Mouse (Mus musculus) E14TG2a.4 (cell line): ENCODE measurements around the gene Bbs9.

Source experiments
- H3K27me3 ChIP-seq: 2 replicates; pipeline ENCODE4 v1.6.1; 2014; ENCODE audit warnings: low read length, control low read depth; ENCODE audit not compliant: insufficient read depth
- H3K36me3 ChIP-seq: 2 replicates; pipeline ENCODE4 v1.6.1; 2014; ENCODE audit warnings: low read length, control low read depth; ENCODE audit not compliant: insufficient read depth
- H3K4me1 ChIP-seq: replicated peaks from 2 replicates; pipeline ENCODE4 v1.6.1; 2014; ENCODE audit warnings: low read depth, low read length, control low read depth
- H3K4me3 ChIP-seq: replicated peaks from 2 replicates; pipeline ENCODE4 v1.5.1; 2014; ENCODE audit warnings: mild to moderate bottlenecking, low read length
- H3K9me3 ChIP-seq: 2 replicates; pipeline ENCODE4 v1.6.1; 2014; ENCODE audit warnings: low read length, control low read depth
- CTCF ChIP-seq: conservative IDR thresholded peaks from 2 replicates; pipeline ENCODE4 v1.5.1; 2014; ENCODE audit warnings: low read length
- NANOG ChIP-seq: IDR thresholded peaks from 2 replicates; pipeline ENCODE4 v1.6.1; 2014; ENCODE audit warnings: borderline replicate concordance, low read length, mixed read lengths
- POU5F1 ChIP-seq: IDR thresholded peaks from 2 replicates; pipeline ENCODE4 v1.6.1; 2014; ENCODE audit warnings: low read length, borderline replicate concordance

The Bbs9 gene

GRCm38 (mm10) chr9:22758487-22758886 lies 283.0 kb downstream of the Bbs9 start:
- H3K4me1 ChIP-seq: no peaks in the 10 kb centered on the region
- H3K27me3 ChIP-seq: no peaks in the 10 kb centered on the region
- H3K4me3 ChIP-seq: no peak overlapping the region
- TF ChIP-seq NANOG (no peak), POU5F1 (no peak), CTCF (no peak)
- H3K9me3 ChIP-seq: no peaks in the 10 kb centered on the region
- no peaks in the 10 kb centered on the region for H3K36me3 ChIP-seq

DNA sequence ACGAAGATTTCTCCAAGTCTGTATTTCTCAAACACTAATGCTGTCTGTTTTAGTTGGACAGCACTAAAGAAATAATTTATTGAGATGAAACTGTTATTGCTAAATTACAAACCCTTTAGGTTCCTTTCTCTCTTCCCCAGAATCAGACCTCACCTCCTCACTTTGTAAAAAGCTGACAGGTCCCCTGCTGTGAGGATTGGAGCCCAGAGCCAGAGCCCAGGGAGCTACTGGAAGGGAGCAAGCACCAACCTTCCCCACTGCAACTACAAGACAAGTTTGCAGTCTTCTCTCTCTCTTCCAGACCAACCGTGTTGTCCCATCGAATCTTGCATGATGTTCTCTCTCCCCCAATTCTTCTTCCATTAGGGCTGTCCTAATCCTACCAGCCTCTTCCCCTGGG lies 283.7 kb downstream of the Bbs9 start:
- H3K9me3 ChIP-seq: no peaks in the 10 kb centered on the region
- H3K4me3 ChIP-seq: no peak overlapping the region
- no peaks in the 10 kb centered on the region for H3K36me3 ChIP-seq
- TF ChIP-seq POU5F1 (no peak), NANOG (no peak), CTCF (no peak)
- H3K4me1 ChIP-seq: no peaks in the 10 kb centered on the region
- H3K27me3 ChIP-seq: no peaks in the 10 kb centered on the region

DNA sequence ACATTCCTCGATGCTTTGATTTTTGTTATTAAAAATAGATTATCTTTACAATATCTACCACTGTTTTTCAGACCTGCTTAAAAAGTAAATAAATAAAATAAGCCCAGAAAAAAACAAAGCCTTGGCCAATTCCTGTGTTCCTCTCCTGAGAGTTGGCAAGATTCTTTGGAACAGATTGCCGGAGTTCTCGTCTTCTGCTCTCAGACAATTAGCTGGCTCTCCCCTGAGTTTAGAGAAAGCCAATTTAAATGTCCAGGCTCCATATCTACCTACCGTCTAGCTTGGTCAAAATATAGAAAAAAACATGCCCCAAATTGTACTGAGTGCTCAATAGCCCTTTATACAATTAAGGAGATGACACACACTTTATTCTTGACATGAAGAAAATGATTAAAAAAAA lies 284.9 kb downstream of the Bbs9 start:
- Histone ChIP-seq H3K9me3 (no peaks in the 10 kb centered on the region), H3K4me1 (no peaks in the 10 kb centered on the region), H3K4me3 (no peak overlapping the region), H3K36me3 (no peaks in the 10 kb centered on the region), H3K27me3 (no peaks in the 10 kb centered on the region)
- TF ChIP-seq CTCF (no peak), NANOG (no peak), POU5F1 (no peak)

- H3K4me3 ChIP-seq: no peak overlapping the region
- no peaks in the 10 kb centered on the region for H3K9me3 ChIP-seq
- H3K27me3 ChIP-seq: no peaks in the 10 kb centered on the region
- H3K4me1 ChIP-seq: no peaks in the 10 kb centered on the region
- no peaks in the 10 kb centered on the region for H3K36me3 ChIP-seq
- TF ChIP-seq NANOG (no peak), CTCF (no peak), POU5F1 (no peak)
Observed at GRCm38 (mm10) chr9:22761487-22761886, 286.0 kb downstream of the Bbs9 start.

DNA sequence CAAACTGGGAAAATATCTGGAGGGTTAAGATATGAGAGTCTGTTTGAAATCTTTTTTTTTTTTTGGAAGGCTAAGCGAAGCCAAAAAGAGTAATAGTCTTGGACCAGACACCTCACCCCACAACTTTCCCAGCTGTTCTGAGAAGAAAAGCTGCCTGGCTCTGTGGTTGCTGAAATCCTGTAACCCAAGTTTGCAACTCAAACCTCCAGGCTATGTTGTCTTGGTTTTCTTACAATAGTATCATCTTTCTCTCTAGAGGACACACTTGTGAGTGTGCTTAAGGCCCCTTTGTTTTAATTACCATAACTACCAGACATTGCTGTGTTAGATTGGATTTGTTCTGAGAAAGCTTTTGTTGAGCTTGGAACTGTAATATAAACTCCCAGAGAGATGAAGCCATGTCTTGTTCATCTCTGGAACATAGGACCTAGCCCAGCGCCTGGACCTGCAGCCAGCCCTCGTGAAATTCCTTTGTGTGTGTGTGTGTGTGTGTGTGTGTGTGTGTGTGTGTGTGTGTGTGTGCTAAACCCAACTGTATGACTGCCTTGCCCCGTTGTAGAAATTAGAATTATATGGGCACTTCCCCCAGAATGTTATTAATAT lies 290.2 kb downstream of the Bbs9 start:
- TF ChIP-seq POU5F1 (no peak), NANOG (no peak), CTCF (no peak)
- Histone ChIP-seq H3K36me3 (no peaks in the 10 kb centered on the region), H3K4me1 (no peaks in the 10 kb centered on the region), H3K9me3 (no peaks in the 10 kb centered on the region), H3K27me3 (no peaks in the 10 kb centered on the region), H3K4me3 (no peak overlapping the region)

DNA sequence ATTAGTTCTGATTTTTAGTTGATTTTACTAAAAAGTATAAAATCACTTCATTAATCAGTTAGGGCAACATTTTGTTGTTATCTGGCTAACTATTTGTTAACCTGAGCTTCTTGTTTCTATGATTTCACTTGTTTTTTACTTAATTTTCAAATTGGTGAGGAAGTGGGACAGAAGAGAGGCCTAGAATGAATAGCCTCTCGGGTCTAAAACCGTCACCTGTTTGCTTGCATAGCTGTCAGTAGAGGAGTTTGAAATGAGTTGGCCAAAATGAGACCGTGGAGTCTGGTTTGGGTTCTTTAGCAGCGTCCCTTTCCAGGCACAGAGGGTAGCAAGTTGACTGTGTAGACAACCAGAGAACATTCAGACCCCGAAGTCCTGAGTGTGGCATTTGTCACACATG lies 291.6 kb downstream of the Bbs9 start:
- Histone ChIP-seq H3K36me3 (no peaks in the 10 kb centered on the region), H3K9me3 (no peaks in the 10 kb centered on the region), H3K27me3 (no peaks in the 10 kb centered on the region), H3K4me3 (no peak overlapping the region), H3K4me1 (no peaks in the 10 kb centered on the region)
- TF ChIP-seq POU5F1: no peak
- no peak for TF ChIP-seq CTCF
- no peak for TF ChIP-seq NANOG

DNA sequence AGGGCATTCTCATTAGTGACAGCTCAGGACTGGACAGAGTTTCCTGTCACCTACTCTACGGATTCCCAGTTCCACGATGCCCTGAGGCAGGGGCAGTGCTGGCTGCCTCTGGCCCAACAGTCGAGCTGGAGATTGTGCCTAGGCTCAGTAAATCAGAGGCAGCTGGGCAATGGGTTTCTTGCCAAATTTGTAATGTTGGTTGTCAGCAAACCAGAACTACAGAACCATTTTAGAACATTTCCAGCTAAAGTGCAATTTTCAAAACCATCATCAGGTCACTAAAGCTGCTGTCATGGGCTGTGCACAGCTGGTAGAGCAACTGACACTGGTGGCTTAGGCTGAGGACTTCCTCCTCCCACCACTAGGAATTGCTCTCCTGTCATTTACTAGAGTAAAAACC lies 292.3 kb downstream of the Bbs9 start:
- Histone ChIP-seq H3K4me3 (no peak overlapping the region), H3K36me3 (no peaks in the 10 kb centered on the region)
- no peak for TF ChIP-seq POU5F1
- TF ChIP-seq CTCF: no peak
- TF ChIP-seq NANOG: no peak

DNA sequence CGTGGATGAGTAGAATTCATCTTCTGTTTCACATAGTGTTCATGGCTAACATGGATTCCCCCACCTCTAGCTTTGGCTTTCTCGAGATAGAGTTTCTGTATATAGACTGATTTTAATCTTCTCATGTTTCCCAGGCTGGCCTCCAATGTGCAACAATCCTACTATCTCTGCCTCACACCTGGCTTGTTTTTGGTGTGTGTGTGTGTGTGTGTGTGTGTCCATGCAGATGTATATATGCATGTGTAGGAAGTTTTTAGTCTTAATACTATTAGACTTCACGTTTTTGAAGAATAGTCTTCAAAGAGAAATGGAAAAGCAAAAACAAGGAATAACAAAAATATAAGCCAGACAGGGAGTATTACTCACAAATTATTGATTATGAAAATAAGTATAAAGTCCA lies 296.3 kb downstream of the Bbs9 start:
- H3K9me3 ChIP-seq: no peaks in the 10 kb centered on the region
- no peak overlapping the region for H3K4me3 ChIP-seq
- no peaks in the 10 kb centered on the region for H3K36me3 ChIP-seq
- TF ChIP-seq NANOG (no peak), POU5F1 (no peak), CTCF (no peak)
- H3K27me3 ChIP-seq: no peaks in the 10 kb centered on the region
- no peaks in the 10 kb centered on the region for H3K4me1 ChIP-seq

More for the DNA sequence above, 292.3 kb downstream of the Bbs9 start:
- H3K9me3 ChIP-seq: no peaks in the 10 kb centered on the region
- H3K27me3 ChIP-seq: no peaks in the 10 kb centered on the region
- H3K4me1 ChIP-seq: no peaks in the 10 kb centered on the region
